Mouse (Mus musculus): ENCODE measurements at regions not wholly inside any gene's neighbourhood (a gene's known extent, or its start where the extent isn't known, plus 50 kb on each side); places are given as distances from the start of the nearest gene placed in this dataset.

- no peak for DNase-seq
- H3K27ac ChIP-seq (ENCODE audit: insufficient read depth, low read depth, low read length) = no peak overlapping the region
- H3K4me1 ChIP-seq (ENCODE audit: control insufficient read depth, insufficient read depth, low read length) = no peaks in the 10 kb centered on the region
- no peak overlapping the region for H3K4me3 ChIP-seq (ENCODE audit: insufficient read depth, low read depth, low read length)
- H3K36me3 ChIP-seq (ENCODE audit: control insufficient read depth, insufficient read depth, low read length) = no peaks in the 10 kb centered on the region
- no peak for TF ChIP-seq CTCF (conservative IDR thresholded peaks at IDR 0.05; ENCODE audit: insufficient read depth, insufficient read length, low read depth, low read length)
- TF ChIP-seq POLR2A (IDR thresholded peaks at IDR 0.05; ENCODE audit: low read depth, low read length) = no peak
- 77% methylated on average over 4 of the region's 4 CpGs for WGBS
- no peaks in the 10 kb centered on the region for H3K27me3 ChIP-seq (replicated peaks; ENCODE audit: control insufficient read depth, insufficient read depth, low read length)
Observed at GRCm38 (mm10) chr3:20821712-20822111, 454.7 kb upstream of the Agtr1b start.

GRCm38 (mm10) chr3:20820047-20820446 is 453.1 kb upstream of the Agtr1b start:
- Histone ChIP-seq H3K27ac (ENCODE audit: insufficient read depth, low read depth, low read length) (no peak overlapping the region), H3K27me3 (replicated peaks; ENCODE audit: control insufficient read depth, insufficient read depth, low read length) (no peaks in the 10 kb centered on the region), H3K36me3 (ENCODE audit: control insufficient read depth, insufficient read depth, low read length) (no peaks in the 10 kb centered on the region), H3K4me1 (ENCODE audit: control insufficient read depth, insufficient read depth, low read length) (no peaks in the 10 kb centered on the region), H3K4me3 (ENCODE audit: insufficient read depth, low read depth, low read length) (no peak overlapping the region)
- no peak for DNase-seq
- 92% methylated on average over 3 of the region's 3 CpGs for WGBS
- TF ChIP-seq CTCF (conservative IDR thresholded peaks at IDR 0.05; ENCODE audit: insufficient read depth, insufficient read length, low read depth, low read length) = no peak
- TF ChIP-seq POLR2A (IDR thresholded peaks at IDR 0.05; ENCODE audit: low read depth, low read length) = no peak

GRCm38 (mm10) chr3:20819586-20819985 is 452.6 kb upstream of the Agtr1b start:
- no peak for TF ChIP-seq POLR2A (IDR thresholded peaks at IDR 0.05; ENCODE audit: low read depth, low read length)
- TF ChIP-seq CTCF (conservative IDR thresholded peaks at IDR 0.05; ENCODE audit: insufficient read depth, insufficient read length, low read depth, low read length) = no peak
- Histone ChIP-seq H3K27ac (ENCODE audit: insufficient read depth, low read depth, low read length) (no peak overlapping the region), H3K27me3 (replicated peaks; ENCODE audit: control insufficient read depth, insufficient read depth, low read length) (no peaks in the 10 kb centered on the region), H3K4me1 (ENCODE audit: control insufficient read depth, insufficient read depth, low read length) (no peaks in the 10 kb centered on the region), H3K4me3 (ENCODE audit: insufficient read depth, low read depth, low read length) (no peak overlapping the region), H3K36me3 (ENCODE audit: control insufficient read depth, insufficient read depth, low read length) (no peaks in the 10 kb centered on the region)
- DNase-seq = no peak
- WGBS = 23% methylated on average over 1 of the region's 1 CpGs

GRCm38 (mm10) chr3:20816613-20817012 is 449.6 kb upstream of the Agtr1b start:
- 16% methylated on average over 1 of the region's 1 CpGs for WGBS

GRCm38 (mm10) chr3:20794256-20794655 is 427.3 kb upstream of the Agtr1b start:
- Histone ChIP-seq H3K27me3 (replicated peaks; ENCODE audit: control insufficient read depth, insufficient read depth, low read length) (no peaks in the 10 kb centered on the region), H3K4me3 (ENCODE audit: insufficient read depth, low read depth, low read length) (no peak overlapping the region), H3K4me1 (ENCODE audit: control insufficient read depth, insufficient read depth, low read length) (no peaks in the 10 kb centered on the region), H3K36me3 (ENCODE audit: control insufficient read depth, insufficient read depth, low read length) (no peaks in the 10 kb centered on the region), H3K27ac (ENCODE audit: insufficient read depth, low read depth, low read length) (no peak overlapping the region)
- TF ChIP-seq CTCF (conservative IDR thresholded peaks at IDR 0.05; ENCODE audit: insufficient read depth, insufficient read length, low read depth, low read length) = no peak
- TF ChIP-seq POLR2A (IDR thresholded peaks at IDR 0.05; ENCODE audit: low read depth, low read length) = no peak
- DNase-seq = no peak
- 75% methylated on average over 1 of the region's 1 CpGs for WGBS

More at GRCm38 (mm10) chr3:20816613-20817012, 449.6 kb upstream of the Agtr1b start:
- Histone ChIP-seq H3K27me3 (replicated peaks; ENCODE audit: control insufficient read depth, insufficient read depth, low read length) (no peaks in the 10 kb centered on the region), H3K4me3 (ENCODE audit: insufficient read depth, low read depth, low read length) (no peak overlapping the region), H3K4me1 (ENCODE audit: control insufficient read depth, insufficient read depth, low read length) (no peaks in the 10 kb centered on the region), H3K27ac (ENCODE audit: insufficient read depth, low read depth, low read length) (no peak overlapping the region), H3K36me3 (ENCODE audit: control insufficient read depth, insufficient read depth, low read length) (no peaks in the 10 kb centered on the region)
- no peak for DNase-seq
- no peak for TF ChIP-seq CTCF (conservative IDR thresholded peaks at IDR 0.05; ENCODE audit: insufficient read depth, insufficient read length, low read depth, low read length)
- TF ChIP-seq POLR2A (IDR thresholded peaks at IDR 0.05; ENCODE audit: low read depth, low read length) = no peak

- DNase-seq = peak; percentile 6
- no peak overlapping the region for H3K27ac ChIP-seq (ENCODE audit: insufficient read depth, low read depth, low read length)
- WGBS = 79% methylated on average over 1 of the region's 1 CpGs
Observed at GRCm38 (mm10) chr3:20792503-20792902, 425.5 kb upstream of the Agtr1b start.

GRCm38 (mm10) chr3:20777883-20778282 is 410.9 kb upstream of the Agtr1b start:
- Histone ChIP-seq H3K4me3 (ENCODE audit: insufficient read depth, low read depth, low read length) (no peak overlapping the region), H3K27ac (ENCODE audit: insufficient read depth, low read depth, low read length) (no peak overlapping the region), H3K27me3 (replicated peaks; ENCODE audit: control insufficient read depth, insufficient read depth, low read length) (no peaks in the 10 kb centered on the region), H3K36me3 (ENCODE audit: control insufficient read depth, insufficient read depth, low read length) (no peaks in the 10 kb centered on the region), H3K4me1 (ENCODE audit: control insufficient read depth, insufficient read depth, low read length) (no peaks in the 10 kb centered on the region)
- no peak for DNase-seq
- TF ChIP-seq CTCF (conservative IDR thresholded peaks at IDR 0.05; ENCODE audit: insufficient read depth, insufficient read length, low read depth, low read length) (no peak), POLR2A (IDR thresholded peaks at IDR 0.05; ENCODE audit: low read depth, low read length) (no peak)

More at GRCm38 (mm10) chr3:20792503-20792902, 425.5 kb upstream of the Agtr1b start:
- no peak for TF ChIP-seq POLR2A (IDR thresholded peaks at IDR 0.05; ENCODE audit: low read depth, low read length)
- TF ChIP-seq CTCF (conservative IDR thresholded peaks at IDR 0.05; ENCODE audit: insufficient read depth, insufficient read length, low read depth, low read length) = no peak
- H3K36me3 ChIP-seq (ENCODE audit: control insufficient read depth, insufficient read depth, low read length) = no peaks in the 10 kb centered on the region
- H3K4me3 ChIP-seq (ENCODE audit: insufficient read depth, low read depth, low read length) = no peak overlapping the region
- no peaks in the 10 kb centered on the region for H3K4me1 ChIP-seq (ENCODE audit: control insufficient read depth, insufficient read depth, low read length)
- H3K27me3 ChIP-seq (replicated peaks; ENCODE audit: control insufficient read depth, insufficient read depth, low read length) = no peaks in the 10 kb centered on the region

GRCm38 (mm10) chr3:20776964-20777304 is 410.0 kb upstream of the Agtr1b start:
- whole genome bisulfite sequencing = 97% methylated on average over 2 of the region's 2 CpGs
- no peak for DNase-seq

More at GRCm38 (mm10) chr3:20776964-20777304, 410.0 kb upstream of the Agtr1b start:
- H3K27ac ChIP-seq (ENCODE audit: insufficient read depth, low read depth, low read length) = no peak overlapping the region
- H3K36me3 ChIP-seq (ENCODE audit: control insufficient read depth, insufficient read depth, low read length) = no peaks in the 10 kb centered on the region
- TF ChIP-seq CTCF (conservative IDR thresholded peaks at IDR 0.05; ENCODE audit: insufficient read depth, insufficient read length, low read depth, low read length) = no peak
- no peak for TF ChIP-seq POLR2A (IDR thresholded peaks at IDR 0.05; ENCODE audit: low read depth, low read length)
- no peaks in the 10 kb centered on the region for H3K27me3 ChIP-seq (replicated peaks; ENCODE audit: control insufficient read depth, insufficient read depth, low read length)
- H3K4me3 ChIP-seq (ENCODE audit: insufficient read depth, low read depth, low read length) = no peak overlapping the region
- H3K4me1 ChIP-seq (ENCODE audit: control insufficient read depth, insufficient read depth, low read length) = no peaks in the 10 kb centered on the region

Data from kidney, adult 2 months (tissue).